Mouse (Mus musculus) gastrocnemius, postnatal 4 days (tissue): ENCODE data around the gene Klhl23. TPM values are rescaled to one million over a fixed set of nuclear protein-coding genes. Genes with fewer than 3 reads are reported as not detected.

ENCODE experiments used
- total RNA-seq, 2 experiments: library from RNA; stranded (reverse); gene quantifications; 2 replicates each; pipeline ENCODE4 v1.2.3; 2021

The Klhl23 gene
- total RNA-seq, 2 experiments from 2014 or later: 27.1 to 30.4 TPM

Other genes with a start within 250 kb of the Klhl23 start
- under 1 TPM; 0.05 to 0.10 TPM for gene Lrp2, start 235.9 kb upstream of the Klhl23 start, total RNA-seq
- gene Bbs5, start 174.8 kb upstream of the Klhl23 start, total RNA-seq: 1 to 10 TPM; 6.3 to 6.7 TPM
- gene Klhl41, start 151.8 kb upstream of the Klhl23 start, total RNA-seq: 100 to 1,000 TPM; 564 to 620 TPM
- 10 to 100 TPM; 12.6 to 15.8 TPM for gene Fastkd1, start 108.4 kb upstream of the Klhl23 start, total RNA-seq
- 10 to 100 TPM; 44.2 to 63.2 TPM for gene Ppig, start 99.4 kb upstream of the Klhl23 start, total RNA-seq
- under 1 TPM; 0.83 to 0.88 TPM for gene Ccdc173, start 32.4 kb upstream of the Klhl23 start, total RNA-seq
- gene Phospho2, start 32.3 kb upstream of the Klhl23 start, total RNA-seq: 10 to 100 TPM in 1 of 2 experiments, 1 to 10 TPM in 1; 9.5 to 14.0 TPM
- gene Ssb, start 39.6 kb downstream of the Klhl23 start, total RNA-seq: 100 to 1,000 TPM; 123 to 143 TPM
- gene Mettl5, start 63.7 kb downstream of the Klhl23 start, total RNA-seq: 10 to 100 TPM; 14.3 to 14.8 TPM
- gene Ubr3, start 75.3 kb downstream of the Klhl23 start, total RNA-seq: 100 to 1,000 TPM in 1 of 2 experiments, 10 to 100 TPM in 1; 95.3 to 106 TPM
- gene Myo3b, start 217.2 kb downstream of the Klhl23 start, total RNA-seq: under 1 TPM; 0.10 to 0.13 TPM